Mouse (Mus musculus): ENCODE results near the gene Arhgap28. TPM values are rescaled to one million over a fixed set of nuclear protein-coding genes. Genes with fewer than 3 reads are reported as not detected.
A peak's percentile ranks its signal among the peaks of the same experiment; 100 is the strongest.
"Not testable (repeated sequence)": the region's sequence is repeated elsewhere in the genome, so short reads cannot be mapped to it uniquely, and the experiment has no call there.

Arhgap28 gene
- polyA plus RNA-seq, 1 experiment from 2014 or later, result 39.7 TPM

GRCm38 (mm10) chr17:67864363-67864762 is 139.6 kb downstream of the Arhgap28 start:
- WGBS, result 86% methylated on average over 10 of the region's 10 CpGs
- Histone ChIP-seq H3K9me3 (ENCODE audit: control insufficient read depth, low read length) (no peaks in the 10 kb centered on the region), H3K27me3 (ENCODE audit: control insufficient read depth, insufficient read depth, low read depth, low read length) (no peaks in the 10 kb centered on the region), H3K36me3 (ENCODE audit: control insufficient read depth, insufficient read depth, low read length) (peaks cover 31% of the 10 kb centered on the region), H3K4me3 (ENCODE audit: low read length) (no peak overlapping the region), H3K4me2 (ENCODE audit: low read depth, low read length) (no peak overlapping the region), H3K9ac (ENCODE audit: low read length) (no peak overlapping the region), H3K4me1 (replicated peaks; ENCODE audit: control insufficient read depth, insufficient read depth, low read length) (peaks cover 10% of the 10 kb centered on the region), H3K27ac (ENCODE audit: low read length) (no peak overlapping the region)
- no peak for ATAC-seq (ENCODE audit: low read depth)

- peak; percentile 67 for ATAC-seq (ENCODE audit: low read depth)
Observed at GRCm38 (mm10) chr17:67861744-67862535, 142.0 kb downstream of the Arhgap28 start.

GRCm38 (mm10) chr17:67861080-67861630 is 142.8 kb downstream of the Arhgap28 start:
- ATAC-seq (ENCODE audit: low read depth), result no peak
- Histone ChIP-seq H3K4me3 (ENCODE audit: low read length) (no peak overlapping the region), H3K9me3 (ENCODE audit: control insufficient read depth, low read length) (no peaks in the 10 kb centered on the region), H3K27ac (ENCODE audit: low read length) (no peak overlapping the region), H3K27me3 (ENCODE audit: control insufficient read depth, insufficient read depth, low read depth, low read length) (no peaks in the 10 kb centered on the region), H3K36me3 (ENCODE audit: control insufficient read depth, insufficient read depth, low read length) (peaks cover 38% of the 10 kb centered on the region), H3K9ac (ENCODE audit: low read length) (no peak overlapping the region), H3K4me2 (ENCODE audit: low read depth, low read length) (no peak overlapping the region), H3K4me1 (replicated peaks; ENCODE audit: control insufficient read depth, insufficient read depth, low read length) (peaks cover 3% of the 10 kb centered on the region; the same call in 1 of the 2 replicates)
- WGBS, result 91% methylated on average over 10 of the region's 10 CpGs

More at GRCm38 (mm10) chr17:67861744-67862535, 142.0 kb downstream of the Arhgap28 start:
- Histone ChIP-seq H3K4me3 (ENCODE audit: low read length) (no peak overlapping the region), H3K9ac (ENCODE audit: low read length) (no peak overlapping the region), H3K4me1 (replicated peaks; ENCODE audit: control insufficient read depth, insufficient read depth, low read length) (peaks cover 6% of the 10 kb centered on the region), H3K27me3 (ENCODE audit: control insufficient read depth, insufficient read depth, low read depth, low read length) (no peaks in the 10 kb centered on the region), H3K36me3 (ENCODE audit: control insufficient read depth, insufficient read depth, low read length) (peaks cover 36% of the 10 kb centered on the region), H3K9me3 (ENCODE audit: control insufficient read depth, low read length) (no peaks in the 10 kb centered on the region), H3K4me2 (ENCODE audit: low read depth, low read length) (no peak overlapping the region), H3K27ac (ENCODE audit: low read length) (no peak overlapping the region)
- WGBS, result 77% methylated on average over 16 of the region's 16 CpGs

GRCm38 (mm10) chr17:67841494-67841893 is 162.4 kb downstream of the Arhgap28 start:
- H3K27me3 ChIP-seq (ENCODE audit: control insufficient read depth, insufficient read depth, low read depth, low read length); ATAC-seq (ENCODE audit: low read depth); H3K36me3 ChIP-seq (ENCODE audit: control insufficient read depth, insufficient read depth, low read length); H3K4me1 ChIP-seq (replicated peaks; ENCODE audit: control insufficient read depth, insufficient read depth, low read length); H3K4me2 ChIP-seq (ENCODE audit: low read depth, low read length); H3K9me3 ChIP-seq (ENCODE audit: control insufficient read depth, low read length); H3K27ac ChIP-seq (ENCODE audit: low read length); H3K9ac ChIP-seq (ENCODE audit: low read length); H3K4me3 ChIP-seq (ENCODE audit: low read length): not testable (repeated sequence)
- 96% methylated on average over 2 of the region's 2 CpGs for WGBS

GRCm38 (mm10) chr17:67838948-67839347 is 165.0 kb downstream of the Arhgap28 start:
- ATAC-seq (ENCODE audit: low read depth), result no peak
- Histone ChIP-seq H3K36me3 (ENCODE audit: control insufficient read depth, insufficient read depth, low read length) (peaks cover 9% of the 10 kb centered on the region), H3K9ac (ENCODE audit: low read length) (no peak overlapping the region), H3K9me3 (ENCODE audit: control insufficient read depth, low read length) (peaks cover 6% of the 10 kb centered on the region), H3K4me1 (replicated peaks; ENCODE audit: control insufficient read depth, insufficient read depth, low read length) (no peaks in the 10 kb centered on the region), H3K27ac (ENCODE audit: low read length) (no peak overlapping the region), H3K4me2 (ENCODE audit: low read depth, low read length) (no peak overlapping the region), H3K4me3 (ENCODE audit: low read length) (no peak overlapping the region), H3K27me3 (ENCODE audit: control insufficient read depth, insufficient read depth, low read depth, low read length) (no peaks in the 10 kb centered on the region)
- 86% methylated on average over 13 of the region's 13 CpGs for WGBS

- Histone ChIP-seq H3K4me3 (ENCODE audit: low read length) (peak overlapping the region; percentile 12; the same call in 1 of the 2 replicates), H3K27ac (ENCODE audit: low read length) (no peak overlapping the region), H3K36me3 (ENCODE audit: control insufficient read depth, insufficient read depth, low read length) (no peaks in the 10 kb centered on the region), H3K9ac (ENCODE audit: low read length) (no peak overlapping the region), H3K9me3 (ENCODE audit: control insufficient read depth, low read length) (peaks cover 6% of the 10 kb centered on the region), H3K4me1 (replicated peaks; ENCODE audit: control insufficient read depth, insufficient read depth, low read length) (no peaks in the 10 kb centered on the region), H3K4me2 (ENCODE audit: low read depth, low read length) (peak overlapping the region; percentile 28; the same call in 1 of the 2 replicates), H3K27me3 (ENCODE audit: control insufficient read depth, insufficient read depth, low read depth, low read length) (no peaks in the 10 kb centered on the region)
- WGBS, result 43% methylated on average over 17 of the region's 17 CpGs
- peak; percentile 94 for ATAC-seq (ENCODE audit: low read depth)
Observed at GRCm38 (mm10) chr17:67837351-67838090, 166.4 kb downstream of the Arhgap28 start.

- ATAC-seq (ENCODE audit: low read depth), result no peak
- Histone ChIP-seq H3K27me3 (ENCODE audit: control insufficient read depth, insufficient read depth, low read depth, low read length) (no peaks in the 10 kb centered on the region), H3K4me1 (replicated peaks; ENCODE audit: control insufficient read depth, insufficient read depth, low read length) (no peaks in the 10 kb centered on the region), H3K9ac (ENCODE audit: low read length) (no peak overlapping the region), H3K4me2 (ENCODE audit: low read depth, low read length) (no peak overlapping the region), H3K4me3 (ENCODE audit: low read length) (no peak overlapping the region), H3K27ac (ENCODE audit: low read length) (no peak overlapping the region), H3K9me3 (ENCODE audit: control insufficient read depth, low read length) (peaks cover 6% of the 10 kb centered on the region), H3K36me3 (ENCODE audit: control insufficient read depth, insufficient read depth, low read length) (no peaks in the 10 kb centered on the region)
- WGBS, result 95% methylated on average over 20 of the region's 20 CpGs
Observed at GRCm38 (mm10) chr17:67836146-67836895, 167.6 kb downstream of the Arhgap28 start.

GRCm38 (mm10) chr17:67827431-67827830 is 176.5 kb downstream of the Arhgap28 start:
- 79% methylated on average over 3 of the region's 3 CpGs for WGBS
- Histone ChIP-seq H3K9me3 (ENCODE audit: control insufficient read depth, low read length) (peaks cover 5% of the 10 kb centered on the region), H3K27ac (ENCODE audit: low read length) (no peak overlapping the region), H3K27me3 (ENCODE audit: control insufficient read depth, insufficient read depth, low read depth, low read length) (no peaks in the 10 kb centered on the region), H3K36me3 (ENCODE audit: control insufficient read depth, insufficient read depth, low read length) (no peaks in the 10 kb centered on the region), H3K4me2 (ENCODE audit: low read depth, low read length) (no peak overlapping the region), H3K4me1 (replicated peaks; ENCODE audit: control insufficient read depth, insufficient read depth, low read length) (no peaks in the 10 kb centered on the region), H3K4me3 (ENCODE audit: low read length) (no peak overlapping the region), H3K9ac (ENCODE audit: low read length) (no peak overlapping the region)
- no peak for ATAC-seq (ENCODE audit: low read depth)

Data from lung, embryonic 16.5 days (tissue).